Mouse (Mus musculus) ES-E14 (cell line): ENCODE results near the gene Cacybp. TPM values are rescaled to one million over a fixed set of nuclear protein-coding genes. Genes with fewer than 3 reads are reported as not detected.

Experiments used
- DNase-seq: peaks from one replicate; pipeline ENCODE4 v3.0.0-alpha.2; 2013; ENCODE audit warnings: low read depth, low spot score
- H3K27ac ChIP-seq: 2 replicates; pipeline ENCODE4 v1.5.1; 2012; ENCODE audit warnings: low read depth, mild to moderate bottlenecking, low read length, moderate library complexity, mixed read lengths; ENCODE audit not compliant: poor library complexity, insufficient read depth, severe bottlenecking
- H3K36me3 ChIP-seq: 2 replicates; pipeline ENCODE4 v1.6.1; 2012; ENCODE audit warnings: mild to moderate bottlenecking, low read length, moderate library complexity, mixed read lengths; ENCODE audit not compliant: control insufficient read depth, poor library complexity, insufficient read depth, severe bottlenecking
- H3K4me1 ChIP-seq, 2 experiments: fragments of 150-350 bp in 1 of 2; sonication (generic) in 1 of 2; 2 replicates each; pipeline ENCODE4 v1.6.1; 2012; ENCODE audit warnings: low read length in 2 of 2, mild to moderate bottlenecking in 1 of 2, mixed read lengths in 1 of 2; ENCODE audit not compliant: control insufficient read depth in 2 of 2, insufficient read depth in 2 of 2, poor library complexity in 1 of 2
- H3K4me3 ChIP-seq, 2 experiments: fragments of 150-350 bp in 1 of 2; sonication (generic) in 1 of 2; 2 replicates each; pipeline ENCODE4 v1.5.1; 2012; ENCODE audit warnings: low read length in 2 of 2, low read depth in 1 of 2, mild to moderate bottlenecking in 1 of 2, mixed read lengths in 1 of 2; ENCODE audit not compliant: insufficient read depth in 1 of 2, poor library complexity in 1 of 2, severe bottlenecking in 1 of 2
- H3K9ac ChIP-seq: 2 replicates; pipeline ENCODE4 v1.6.1; 2012; ENCODE audit warnings: low read depth, mild to moderate bottlenecking, low read length, mixed read lengths; ENCODE audit not compliant: poor library complexity, insufficient read depth, severe bottlenecking
- H3K9me3 ChIP-seq: fragments of 150-350 bp; sonication (generic); 2 replicates; pipeline ENCODE4 v1.6.1; 2012; ENCODE audit warnings: low read depth, mild to moderate bottlenecking, low read length; ENCODE audit not compliant: control insufficient read depth, insufficient read depth
- CHD2 ChIP-seq: IDR thresholded peaks from 2 replicates; pipeline ENCODE4 v1.6.1; 2014; ENCODE audit warnings: mild to moderate bottlenecking, low read depth, low read length, inconsistent platforms
- HCFC1 ChIP-seq: IDR thresholded peaks from 2 replicates; pipeline ENCODE4 v1.6.1; 2012; ENCODE audit warnings: low read length, inconsistent platforms, borderline replicate concordance; ENCODE audit not compliant: insufficient read depth
- MAFK ChIP-seq: IDR thresholded peaks from 2 replicates; pipeline ENCODE4 v1.6.1; 2014; ENCODE audit warnings: mild to moderate bottlenecking, low read depth, low read length, inconsistent platforms; ENCODE audit not compliant: insufficient read depth
- ZC3H11A ChIP-seq: IDR thresholded peaks from 2 replicates; pipeline ENCODE4 v1.6.1; 2012; ENCODE audit warnings: low read depth, mild to moderate bottlenecking, inconsistent platforms, low read length, borderline replicate concordance
- ZNF384 ChIP-seq: IDR thresholded peaks from 2 replicates; pipeline ENCODE4 v1.6.1; 2012; ENCODE audit warnings: low read depth, low read length, inconsistent platforms
- in situ Hi-C, 2 experiments: fragments of 600-800 bp; cut with MboI; formaldehyde crosslinking; loops; one replicate each; pipeline ENCODE4 v1.15.1; 2025; ENCODE audit warnings: low sequenced_read_pairs in 2 of 2, inconsistent platforms in 1 of 2; ENCODE audit not compliant: unreplicated experiment in 2 of 2
- total RNA-seq: library from RNA; depleted of rRNA; stranded (reverse); fragments of 300-350 nt; gene quantifications from 2 replicates; pipeline ENCODE4 v1.2.3, GENCODE M21; 2012

Cacybp gene
- total RNA-seq, 1 experiment: 184 TPM

DNA sequence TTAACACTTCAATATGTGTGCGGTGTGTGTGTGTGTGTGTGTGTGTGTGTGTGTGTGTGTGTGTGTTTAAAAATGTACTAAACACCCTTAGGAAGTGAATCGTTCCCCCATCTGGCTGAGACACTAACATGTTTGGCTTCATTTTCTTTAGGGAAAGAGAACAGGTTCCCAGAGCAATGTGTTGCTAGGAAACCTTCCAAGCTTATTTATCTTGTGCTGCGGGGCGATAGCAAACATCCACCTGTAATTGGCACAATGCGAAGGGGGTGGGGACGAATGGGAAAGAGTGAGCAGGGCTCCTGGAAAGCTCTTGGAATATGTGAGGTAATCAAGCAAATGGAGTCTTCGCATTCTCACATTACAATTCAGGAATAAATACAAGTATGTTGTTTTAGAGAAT, 47.2 kb upstream of the Cacybp start:
- Histone ChIP-seq H3K4me1 (no peaks in the 10 kb centered on the region), H3K36me3 (peaks cover 3% of the 10 kb centered on the region; the same call in 1 of the 2 replicates), H3K9ac (no peak overlapping the region), H3K4me3 (no peak overlapping the region), H3K9me3 (no peaks in the 10 kb centered on the region), H3K27ac (no peak overlapping the region)
- DNase-seq: no peak
- TF ChIP-seq ZC3H11A: no peak
- no peak for TF ChIP-seq HCFC1
- no peak for TF ChIP-seq ZNF384
- TF ChIP-seq CHD2: no peak
- no peak for TF ChIP-seq MAFK
- in situ Hi-C loops: no loop called here

DNA sequence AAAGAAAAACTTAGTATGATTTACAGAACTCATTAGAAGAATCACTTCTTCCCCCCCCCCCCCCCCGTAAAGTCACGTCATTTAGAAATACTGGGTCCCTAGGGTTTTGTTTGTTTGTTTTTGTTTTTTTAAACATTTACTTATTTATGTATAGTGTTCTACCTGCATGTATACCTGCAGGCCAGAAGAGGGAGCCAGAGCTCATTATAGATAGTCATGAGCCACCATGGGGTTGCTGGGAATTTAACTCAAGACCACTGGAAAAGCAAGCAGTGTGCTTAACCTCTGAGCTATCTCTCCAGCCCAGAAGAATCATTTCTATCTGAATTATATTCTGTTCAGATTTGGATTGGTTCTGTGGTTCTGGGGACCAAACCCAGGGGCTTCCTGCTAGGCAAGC, 40.4 kb upstream of the Cacybp start:
- in situ Hi-C loops: no loop called here
- no peaks in the 10 kb centered on the region for H3K4me1 ChIP-seq
- no peak overlapping the region for H3K4me3 ChIP-seq
- H3K36me3 ChIP-seq: no peaks in the 10 kb centered on the region
- H3K9me3 ChIP-seq: no peaks in the 10 kb centered on the region
- TF ChIP-seq ZC3H11A (peak; percentile 25; the same call in 1 of the 2 replicates), CHD2 (no peak)
- peak; percentile 31 for DNase-seq
- no peak overlapping the region for H3K27ac ChIP-seq
- no peak overlapping the region for H3K9ac ChIP-seq

DNA sequence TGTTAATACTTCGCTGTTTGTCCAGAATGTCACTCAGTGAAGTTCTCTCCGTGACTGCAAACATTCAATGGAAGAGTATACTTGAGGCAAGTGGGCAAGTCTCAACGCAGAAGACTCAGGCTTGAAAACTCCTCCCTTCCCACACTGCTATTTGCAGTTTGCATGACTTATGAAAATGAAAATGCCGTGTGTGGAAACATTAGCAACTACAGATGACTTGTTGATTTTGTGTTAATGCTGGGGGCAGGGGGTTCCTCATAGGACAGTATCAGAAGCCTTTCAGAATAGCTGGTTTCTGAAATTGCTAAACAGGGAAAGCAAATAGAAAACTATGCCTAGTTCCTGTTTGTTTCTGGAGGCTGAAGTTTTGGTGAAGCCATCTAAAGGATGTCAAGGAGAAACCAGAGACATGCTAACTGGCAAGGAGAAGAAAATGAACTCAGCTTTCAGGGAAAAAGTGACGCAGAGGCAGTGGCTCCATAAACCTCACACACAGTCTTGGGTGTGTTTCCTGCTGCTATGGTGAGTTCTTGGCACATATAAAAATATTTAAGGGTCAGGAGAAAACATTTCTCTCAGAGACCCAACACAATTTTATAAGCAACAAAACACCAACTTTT, 38.8 kb upstream of the Cacybp start:
- no peak overlapping the region for H3K9ac ChIP-seq
- H3K4me3 ChIP-seq: no peak overlapping the region
- TF ChIP-seq HCFC1 (no peak), ZC3H11A (no peak), CHD2 (no peak), MAFK (no peak), ZNF384 (no peak)
- H3K27ac ChIP-seq: no peak overlapping the region
- DNase-seq: no peak
- H3K36me3 ChIP-seq: no peaks in the 10 kb centered on the region
- no peaks in the 10 kb centered on the region for H3K4me1 ChIP-seq
- H3K9me3 ChIP-seq: no peaks in the 10 kb centered on the region
- in situ Hi-C loops: no loop called here

DNA sequence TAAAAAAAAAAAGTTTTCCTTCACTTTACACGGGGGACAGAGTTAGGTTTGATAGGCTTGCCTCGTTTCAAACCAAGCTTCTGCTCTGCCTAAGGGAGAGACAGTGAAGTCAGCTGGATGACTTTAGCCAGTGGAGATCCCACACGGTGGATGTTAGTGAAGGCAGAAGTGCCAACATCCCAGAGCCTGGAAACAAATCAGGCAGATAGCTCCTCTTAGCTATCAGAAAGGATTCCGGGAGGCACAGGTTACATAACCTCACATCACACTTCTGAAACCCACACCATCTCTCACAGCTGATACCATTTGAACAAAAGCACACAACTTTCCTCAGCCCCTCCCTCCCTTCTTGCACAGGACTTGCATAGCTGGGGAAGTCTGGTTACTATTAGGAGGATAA, 38.1 kb upstream of the Cacybp start:
- H3K4me1 ChIP-seq: no peaks in the 10 kb centered on the region
- no peak overlapping the region for H3K27ac ChIP-seq
- DNase-seq: no peak
- no peak overlapping the region for H3K9ac ChIP-seq
- H3K4me3 ChIP-seq: no peak overlapping the region
- no peaks in the 10 kb centered on the region; the same call in 1 of the 2 replicates for H3K36me3 ChIP-seq
- no peak for TF ChIP-seq ZNF384
- TF ChIP-seq CHD2: no peak
- H3K9me3 ChIP-seq: no peaks in the 10 kb centered on the region
- in situ Hi-C loops: no loop called here

DNA sequence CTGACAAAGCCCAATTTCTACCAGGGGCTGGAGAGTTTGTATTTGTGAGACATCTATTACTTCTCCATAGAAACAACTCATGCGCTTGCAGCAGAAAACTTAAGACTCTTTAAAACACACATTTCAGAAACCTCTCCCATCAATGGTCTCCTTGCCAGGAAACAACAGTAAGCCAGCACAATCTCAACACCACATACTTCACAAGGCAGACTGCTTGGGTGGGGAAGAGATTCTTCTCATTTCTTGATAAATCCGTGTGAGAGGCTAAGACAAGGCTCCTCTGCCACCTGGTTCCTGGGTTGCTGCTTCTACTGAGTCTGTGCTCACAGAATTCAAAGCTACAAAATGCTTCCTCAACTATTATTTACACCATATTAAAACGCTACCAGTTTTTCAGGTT, 37.1 kb upstream of the Cacybp start:
- Histone ChIP-seq H3K9me3 (no peaks in the 10 kb centered on the region), H3K27ac (no peak overlapping the region), H3K9ac (no peak overlapping the region), H3K4me1 (no peaks in the 10 kb centered on the region), H3K4me3 (no peak overlapping the region), H3K36me3 (no peaks in the 10 kb centered on the region; the same call in 1 of the 2 replicates)
- in situ Hi-C loops: loop anchor here in 1 of 2 experiments (10.0 kb wide), 1 partner anchor 125 kb away; no protein-coding TSS in a partner anchor
- TF ChIP-seq HCFC1 (no peak), CHD2 (no peak), MAFK (no peak), ZC3H11A (no peak), ZNF384 (no peak)
- DNase-seq: no peak
